Mouse (Mus musculus) embryo, embryonic 10.5 days (tissue): ENCODE measurements around the gene Hmga2.
A peak's percentile ranks its signal among the peaks of the same experiment; 100 is the strongest.

Experiments used
- DNase-seq: peaks from one replicate; pipeline ENCODE4 v3.0.0-alpha.2; 2015; ENCODE audit warnings: low spot score

The Hmga2 gene

DNA sequence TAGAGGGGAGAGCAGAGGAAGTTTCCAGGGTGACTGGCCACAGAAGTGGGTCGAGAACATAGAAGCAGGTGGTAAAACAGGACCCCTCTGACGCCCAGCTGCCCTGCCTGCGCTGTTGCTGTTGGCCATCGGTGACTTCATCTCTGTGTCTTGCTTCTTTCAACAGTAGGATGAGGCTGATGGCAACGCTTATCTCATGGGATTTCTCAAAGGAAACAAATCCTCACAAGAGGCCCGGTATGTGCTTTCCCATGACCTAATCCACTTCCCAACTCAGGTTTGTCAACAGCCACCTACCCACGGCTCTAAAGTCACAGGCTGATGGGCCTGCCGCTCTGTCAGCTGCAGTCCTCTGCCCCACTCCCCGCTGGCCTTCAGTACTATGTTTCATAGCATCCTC, 52.3 kb downstream of the Hmga2 start:
- DNase-seq: no peak

- no peak for DNase-seq
Observed at GRCm38 (mm10) chr10:120423256-120423655, 53.0 kb downstream of the Hmga2 start.

GRCm38 (mm10) chr10:120422820-120423219, 53.4 kb downstream of the Hmga2 start:
- no peak for DNase-seq

- DNase-seq: peak; percentile 50
Observed at GRCm38 (mm10) chr10:120422050-120422449, 54.2 kb downstream of the Hmga2 start.

GRCm38 (mm10) chr10:120420971-120421629, 55.2 kb downstream of the Hmga2 start:
- DNase-seq: peak; percentile 60

DNA sequence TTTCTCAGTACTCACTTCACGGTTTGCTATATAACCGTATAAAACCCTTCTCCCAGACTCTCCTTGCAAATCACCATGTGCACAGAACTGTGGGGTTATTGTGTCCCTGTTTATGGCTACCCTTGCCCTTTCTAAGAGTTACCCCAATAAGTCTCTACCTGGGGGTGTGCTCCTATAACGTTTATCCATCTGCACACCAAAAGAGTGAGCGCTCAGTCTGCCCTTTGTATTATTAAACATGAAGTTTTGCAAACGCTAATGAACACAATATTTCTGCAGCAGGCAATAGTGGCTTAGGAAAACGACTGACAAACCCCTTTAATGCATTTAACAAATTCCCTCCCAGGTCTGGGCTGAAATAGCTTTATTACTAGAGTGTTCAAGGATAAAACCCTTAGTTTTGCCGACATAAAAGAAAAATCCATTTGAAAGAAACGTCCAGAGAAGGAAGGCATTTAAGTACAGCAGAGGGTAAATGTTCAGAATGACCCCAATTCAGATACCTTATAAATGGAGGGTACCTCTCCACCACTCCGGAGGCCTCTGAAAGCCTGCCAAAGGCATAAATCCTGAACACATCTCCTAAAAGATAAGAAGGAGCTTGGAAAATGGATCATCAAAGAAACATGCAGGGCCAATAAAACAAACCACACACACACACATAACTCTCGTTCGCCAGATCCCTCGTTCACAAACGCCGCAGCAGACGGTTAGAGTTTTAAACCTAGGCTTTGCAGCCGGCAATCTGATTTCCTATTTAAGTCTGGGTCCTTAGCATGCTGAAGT, 57.3 kb downstream of the Hmga2 start:
- DNase-seq: no peak

GRCm38 (mm10) chr10:120418211-120418610, 58.1 kb downstream of the Hmga2 start:
- DNase-seq: no peak

DNA sequence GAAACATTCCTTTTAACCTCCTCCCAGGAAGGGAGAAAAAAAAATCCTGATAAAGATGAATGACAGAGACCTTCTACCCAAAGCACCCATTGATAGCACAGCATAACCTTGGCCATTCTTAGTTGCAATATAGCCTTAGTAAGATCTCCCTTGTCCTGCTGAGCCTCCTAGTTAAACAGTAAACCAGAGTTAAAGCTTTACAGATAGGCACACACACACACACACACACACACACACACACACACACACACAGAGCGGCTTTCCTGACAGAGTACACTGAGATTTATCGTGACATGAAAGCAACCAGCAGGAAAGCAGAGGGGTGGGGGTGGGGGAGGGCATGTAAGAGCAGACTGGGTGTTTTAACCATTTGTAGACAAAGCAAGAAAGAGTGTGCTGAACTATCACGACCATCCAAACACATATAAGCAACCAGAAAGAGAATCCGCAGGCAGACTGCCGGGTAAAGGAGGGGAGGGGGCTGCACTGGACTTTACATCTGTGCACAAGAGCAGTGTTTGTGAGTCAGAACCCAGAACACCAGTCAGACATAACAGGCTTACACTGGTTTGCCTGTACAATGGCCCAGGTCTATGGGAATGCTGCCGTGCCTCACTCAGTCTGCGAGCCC, 58.7 kb downstream of the Hmga2 start:
- peak; percentile 81 for DNase-seq

DNA sequence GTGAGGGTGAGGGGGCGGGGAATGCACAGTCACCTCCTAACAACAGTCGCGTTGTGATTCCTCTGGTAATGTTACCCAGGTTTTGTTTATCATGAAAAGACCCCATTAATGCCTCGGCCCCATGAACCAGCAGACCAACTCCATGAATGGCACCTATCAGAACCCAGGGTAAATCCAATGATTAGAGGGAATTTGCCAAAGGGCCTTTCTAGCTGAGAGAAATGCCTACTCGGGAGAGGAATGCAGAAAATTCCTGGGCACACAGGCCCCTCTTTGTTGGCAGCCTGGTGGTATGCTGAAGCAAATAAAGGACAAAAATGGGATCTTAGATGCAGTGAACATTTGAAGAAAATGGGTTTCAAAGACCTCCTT, 59.2 kb downstream of the Hmga2 start:
- DNase-seq: peak; percentile 69

DNA sequence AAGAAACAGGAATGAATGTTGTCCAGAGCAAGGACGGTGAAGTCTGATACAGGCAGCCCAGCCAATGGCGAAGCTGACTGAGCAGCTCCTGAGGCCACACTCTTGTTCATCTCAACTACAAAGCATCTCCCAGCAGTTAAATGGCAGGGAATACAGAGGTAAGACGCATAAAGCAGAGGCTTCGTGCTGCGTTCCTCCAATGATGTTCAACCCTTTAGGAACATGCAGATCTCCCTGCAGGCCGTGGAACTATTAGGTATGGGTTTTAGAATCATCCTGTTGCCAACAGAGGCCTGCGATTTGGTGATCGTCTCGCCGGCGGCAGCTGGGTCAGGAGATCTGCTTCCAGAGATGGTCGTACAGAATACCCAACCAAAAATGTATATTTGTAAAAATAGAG, 59.6 kb downstream of the Hmga2 start:
- no peak for DNase-seq

DNA sequence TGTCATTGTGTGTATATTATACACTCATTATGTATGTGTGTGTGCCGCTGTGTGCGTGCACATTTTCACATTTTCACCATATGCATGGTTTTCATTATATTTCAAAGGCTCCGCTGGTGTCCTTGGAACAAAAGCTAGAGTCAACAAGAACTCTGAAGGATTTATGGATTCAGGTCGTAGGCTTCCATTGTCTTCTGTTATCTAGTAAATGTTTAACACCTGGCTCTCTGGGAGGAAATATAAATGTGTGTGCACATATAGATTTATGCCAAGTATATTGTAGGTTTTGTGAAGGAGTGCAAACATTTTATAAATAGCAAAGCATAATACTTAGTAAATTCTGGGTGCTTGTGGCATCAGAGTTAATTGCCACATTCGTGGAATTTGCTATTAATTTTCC, 64.1 kb downstream of the Hmga2 start:
- no peak for DNase-seq

GRCm38 (mm10) chr10:120410958-120411357, 65.3 kb downstream of the Hmga2 start:
- no peak for DNase-seq

DNA sequence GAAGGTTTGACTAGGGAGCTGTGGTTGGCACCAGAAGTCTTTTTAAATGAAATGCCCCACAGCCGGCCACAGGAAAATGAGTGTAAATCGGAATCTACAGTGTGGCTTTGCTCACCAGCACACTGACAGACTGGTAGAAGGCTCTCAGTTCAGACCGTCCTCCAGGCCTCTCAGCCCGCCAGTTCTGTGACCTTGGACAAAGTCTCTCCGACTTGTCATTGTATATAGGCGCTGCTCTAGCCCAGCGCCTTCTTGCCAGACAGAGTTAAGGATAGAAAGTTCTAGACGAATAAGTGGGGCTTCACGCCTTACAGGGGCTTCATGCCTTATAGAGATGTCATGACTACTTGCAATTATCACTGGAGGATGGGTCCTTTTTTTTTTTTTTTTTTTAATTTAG, 67.1 kb downstream of the Hmga2 start:
- no peak for DNase-seq

DNA sequence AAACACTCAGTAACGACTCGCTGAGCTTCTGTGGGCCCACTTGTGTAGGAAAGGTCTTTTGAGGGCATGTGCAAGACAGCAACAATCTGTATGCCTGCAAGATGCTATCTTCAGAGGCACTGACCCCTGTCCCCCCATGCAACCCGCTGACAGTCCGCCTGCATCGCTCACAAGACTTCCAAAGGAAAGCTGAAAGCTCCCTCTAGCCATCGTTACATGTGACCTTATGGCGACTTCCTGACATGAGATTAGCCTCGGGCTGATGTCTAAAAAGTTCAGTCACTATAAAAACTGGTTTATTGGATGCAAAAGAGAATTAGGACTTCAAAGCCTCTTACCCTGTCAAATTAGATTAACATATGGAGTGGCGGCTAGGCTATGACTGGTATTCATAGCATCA, 69.0 kb downstream of the Hmga2 start:
- peak; percentile 67 for DNase-seq

DNA sequence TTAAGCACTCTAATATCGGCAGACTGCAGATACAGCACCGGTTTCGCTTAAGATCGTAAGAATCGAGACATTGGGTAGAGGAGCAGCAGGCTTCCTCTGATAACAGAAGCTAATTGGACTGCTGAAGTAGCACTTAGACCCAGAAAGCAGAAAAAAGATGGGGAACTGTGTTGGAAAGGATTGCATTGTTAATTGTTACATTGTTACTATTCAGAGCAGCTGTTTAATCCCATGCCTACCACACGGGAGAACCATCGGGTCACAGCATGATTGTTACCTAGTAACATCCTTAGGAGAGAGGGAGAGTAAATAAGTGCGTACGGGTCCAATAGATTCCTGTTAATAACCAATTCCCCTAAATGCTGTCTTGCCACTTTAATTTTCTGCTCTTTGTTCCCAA, 70.2 kb downstream of the Hmga2 start:
- no peak for DNase-seq

DNA sequence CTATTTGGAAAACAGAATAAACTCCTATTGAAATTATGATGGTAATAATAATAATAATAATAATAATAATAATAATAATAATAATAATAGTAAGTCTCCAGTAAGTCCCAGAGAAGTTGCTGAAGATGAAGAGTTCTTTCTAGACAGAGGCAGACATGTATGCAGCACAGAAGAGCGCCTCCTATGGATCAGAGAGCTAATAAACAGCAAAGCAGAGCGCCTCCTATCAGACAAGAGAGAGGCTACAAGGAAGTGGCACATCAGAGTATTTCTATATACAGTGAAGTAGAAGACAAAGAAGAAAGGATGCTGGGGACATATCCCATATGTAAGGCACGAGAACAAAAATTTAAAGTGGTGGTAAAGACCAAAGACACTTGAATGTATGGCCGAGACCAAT, 70.9 kb downstream of the Hmga2 start:
- no peak for DNase-seq

DNA sequence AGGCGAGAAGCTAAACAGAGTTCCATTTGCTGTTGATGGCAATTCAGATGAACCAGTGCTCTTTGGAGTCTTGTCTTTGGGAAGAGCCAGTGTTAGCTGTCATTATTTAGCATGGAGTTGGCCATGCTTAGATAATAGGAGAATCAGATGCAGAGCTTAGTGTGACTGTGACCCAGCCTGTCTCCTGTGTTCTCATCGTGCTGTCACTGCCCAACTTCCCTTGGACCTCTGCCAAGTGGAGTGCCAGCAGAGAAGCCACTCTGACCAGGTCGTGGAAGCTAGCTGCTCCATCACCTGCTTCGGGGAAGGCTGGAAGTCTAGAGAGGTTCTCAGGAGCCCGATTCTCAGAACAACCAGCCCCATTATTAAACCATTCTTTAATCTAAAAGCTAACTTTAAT, 73.3 kb downstream of the Hmga2 start:
- no peak for DNase-seq

GRCm38 (mm10) chr10:120401787-120402186, 74.5 kb downstream of the Hmga2 start:
- DNase-seq: no peak

GRCm38 (mm10) chr10:120399846-120400510, 76.3 kb downstream of the Hmga2 start:
- peak; percentile 66 for DNase-seq

- no peak for DNase-seq
Observed at GRCm38 (mm10) chr10:120398745-120399144, 77.5 kb downstream of the Hmga2 start.

DNA sequence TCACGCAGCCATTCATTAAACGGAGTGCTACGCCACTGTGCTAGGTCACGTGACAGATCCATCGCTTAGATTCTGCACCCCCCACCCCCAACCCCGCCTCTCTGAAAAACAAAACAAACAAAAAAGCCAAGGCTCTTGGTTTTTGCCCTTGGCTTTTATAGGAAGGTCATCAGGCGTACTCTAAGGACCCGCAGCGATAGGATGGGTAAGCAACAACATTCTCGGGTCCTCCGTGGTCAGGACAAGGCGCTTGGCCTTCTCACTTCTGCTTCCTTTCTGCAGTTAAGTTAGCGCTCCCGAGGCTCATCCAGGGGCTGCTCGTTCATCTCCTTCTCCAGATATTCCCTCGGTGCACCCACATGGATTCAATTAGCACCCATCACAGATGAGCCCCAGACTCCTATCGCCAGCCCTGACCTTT, 79.0 kb downstream of the Hmga2 start:
- DNase-seq: no peak

GRCm38 (mm10) chr10:120395550-120395949, 80.7 kb downstream of the Hmga2 start:
- no peak for DNase-seq

DNA sequence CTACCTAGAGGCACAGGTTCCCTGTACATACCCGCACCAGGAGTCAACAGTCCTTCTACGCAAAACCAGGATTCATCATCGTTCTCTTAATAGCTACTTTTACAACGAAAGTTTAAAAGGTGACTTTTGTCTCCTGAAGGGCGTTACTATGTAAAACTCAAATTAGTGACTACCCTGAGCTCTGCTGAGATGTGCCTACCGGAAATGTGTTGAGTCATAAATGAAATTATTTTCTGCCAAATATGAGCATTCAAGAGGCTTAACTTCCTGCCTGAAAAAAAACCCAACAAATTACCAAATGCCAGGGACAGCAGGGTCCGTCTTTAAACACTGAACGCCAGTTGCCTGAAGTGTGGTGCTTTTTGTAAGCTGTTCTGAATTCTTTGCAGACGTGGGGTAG, 81.5 kb downstream of the Hmga2 start:
- DNase-seq: no peak
